Mouse (Mus musculus) liver, embryonic 14.5 days (tissue): ENCODE results near the gene Cfap77. TPM values are rescaled to one million over a fixed set of nuclear protein-coding genes. Genes with fewer than 3 reads are reported as not detected.
"Not testable (repeated sequence)": the region's sequence is repeated elsewhere in the genome, so short reads cannot be mapped to it uniquely, and the experiment has no call there.

ENCODE experiments used
- ATAC-seq: fragments of 200-750 bp; cut with Nextera tagmentation; 2 replicates; pipeline ENCODE4 v1.8.0; 2017; ENCODE audit warnings: moderate number of reproducible peaks, mild to moderate bottlenecking, moderate library complexity; ENCODE audit not compliant: insufficient read depth
- DNase-seq, 3 experiments: peaks; one replicate each; pipeline ENCODE4 v3.0.0-alpha.2; 2012 to 2013; ENCODE audit warnings: low read depth in 3 of 3, low spot score in 3 of 3
- H3K27ac ChIP-seq: fragments of 300-500 bp; sonication (generic); 2 replicates; pipeline ENCODE4 v1.5.1; 2014; ENCODE audit warnings: moderate library complexity, mild to moderate bottlenecking, control low read depth, inconsistent platforms
- H3K27me3 ChIP-seq: fragments of 300-500 bp; sonication (generic); 2 replicates; pipeline ENCODE4 v1.6.1; 2014; ENCODE audit warnings: mild to moderate bottlenecking, low read length, moderate library complexity; ENCODE audit not compliant: control insufficient read depth, insufficient read depth
- H3K36me3 ChIP-seq: fragments of 300-500 bp; sonication (generic); replicated peaks from 2 replicates; pipeline ENCODE4 v1.6.1; 2014; ENCODE audit warnings: low read depth; ENCODE audit not compliant: control insufficient read depth, insufficient read depth
- H3K4me1 ChIP-seq, 2 experiments: fragments of 200-500 bp in 1 of 2; fragments of 300-500 bp in 1 of 2; sonication (generic) in 1 of 2; replicated peaks; 2 replicates each; pipeline ENCODE4 v1.6.1; 2012 to 2014; ENCODE audit warnings: antibody characterized with exemption in 1 of 2, inconsistent platforms in 1 of 2, low read length in 1 of 2; ENCODE audit not compliant: control insufficient read depth in 2 of 2, insufficient read depth in 2 of 2
- H3K4me2 ChIP-seq: fragments of 300-500 bp; sonication (generic); 2 replicates; pipeline ENCODE4 v1.6.1; 2014; ENCODE audit warnings: low read depth, mild to moderate bottlenecking, control low read depth, moderate library complexity
- H3K4me3 ChIP-seq, 2 experiments: fragments of 200-500 bp in 1 of 2; fragments of 300-500 bp in 1 of 2; sonication (generic) in 1 of 2; 2 replicates each; pipeline ENCODE4 v1.5.1; 2012 to 2014; ENCODE audit warnings: low read depth in 2 of 2, low read length in 2 of 2, mild to moderate bottlenecking in 2 of 2, control low read depth in 1 of 2, inconsistent platforms in 1 of 2, moderate library complexity in 1 of 2; ENCODE audit not compliant: insufficient read depth in 1 of 2
- H3K9ac ChIP-seq: fragments of 300-500 bp; sonication (generic); replicated peaks from 2 replicates; pipeline ENCODE4 v1.6.1; 2014; ENCODE audit warnings: mild to moderate bottlenecking, control low read depth, moderate library complexity
- H3K9me3 ChIP-seq: fragments of 300-500 bp; sonication (generic); 2 replicates; pipeline ENCODE4 v1.6.1; 2016; ENCODE audit warnings: low read length, mixed read lengths; ENCODE audit not compliant: control insufficient read depth
- CTCF ChIP-seq: IDR thresholded peaks from 2 replicates; pipeline ENCODE4 v1.5.1; 2016; ENCODE audit warnings: antibody characterized with exemption, low read depth, control low read depth
- EP300 ChIP-seq: IDR thresholded peaks from 2 replicates; pipeline ENCODE4 v1.6.1; 2016; ENCODE audit warnings: antibody characterized with exemption, low read depth
- WGBS: fragments of 180-500 bp; shearing (Covaris S2); extraction: QIAGEN DNeasy Blood & Tissue Kit; methylation state at CpG from one replicate; pipeline ENCODE4 v1.1.7; 2014; ENCODE audit not compliant: insufficient replicate concordance; 5-methylcytosine and 5-hydroxymethylcytosine counted together
- polyA plus RNA-seq, 2 experiments: library from polyadenylated mRNA; depleted of rRNA in 1 of 2; stranded (reverse) in 1 of 2; unstranded in 1 of 2; fragments of >200 nt; fragmentation: Nextera tagmentation in 1 of 2; extraction: Ambion mirVana in 1 of 2; gene quantifications; 2 replicates each; pipeline versions ENCODE4 v1.2.1 to v1.2.3; 2012 to 2014

The Cfap77 gene
- polyA plus RNA-seq (2012; rRNA removed) (0.11 and 0.16 TPM in 2 replicates), polyA plus RNA-seq (2014; fragmentation: Nextera tagmentation; extraction: Ambion mirVana) (0.21 TPM in 1 of 2 replicates, not detected in the other)

- Histone ChIP-seq H3K9me3 (no peaks in the 10 kb centered on the region), H3K27me3 (peaks cover 17% of the 10 kb centered on the region), H3K4me3 (peak within 1 kb of the TSS; percentile 48 to 58), H3K27ac (no peak within 1 kb of the TSS), H3K36me3 (no peaks in the 10 kb centered on the region), H3K9ac (peak within 1 kb of the TSS; percentile 16; the same call in 1 of the 2 replicates), H3K4me2 (peak within 1 kb of the TSS; percentile 65), H3K4me1 (peaks cover 4% of the 10 kb centered on the region in 2 experiments; a peak in 3 of 4 replicates)
- DNase-seq = peak; percentile 45
- WGBS = under 1% methylated on average over 25 of the region's 25 CpGs
- TF ChIP-seq EP300 (no peak), CTCF (no peak)
- ATAC-seq = 0 out of 2 replicates have a peak, but pooled peaks have one; percentile 35
These were observed at the start of gene Cfap77 for GRCm38 (mm10) chr2:29054991-29055390. TSS of gene Cfap77 (minus strand) at chr2:29055066.

DNA sequence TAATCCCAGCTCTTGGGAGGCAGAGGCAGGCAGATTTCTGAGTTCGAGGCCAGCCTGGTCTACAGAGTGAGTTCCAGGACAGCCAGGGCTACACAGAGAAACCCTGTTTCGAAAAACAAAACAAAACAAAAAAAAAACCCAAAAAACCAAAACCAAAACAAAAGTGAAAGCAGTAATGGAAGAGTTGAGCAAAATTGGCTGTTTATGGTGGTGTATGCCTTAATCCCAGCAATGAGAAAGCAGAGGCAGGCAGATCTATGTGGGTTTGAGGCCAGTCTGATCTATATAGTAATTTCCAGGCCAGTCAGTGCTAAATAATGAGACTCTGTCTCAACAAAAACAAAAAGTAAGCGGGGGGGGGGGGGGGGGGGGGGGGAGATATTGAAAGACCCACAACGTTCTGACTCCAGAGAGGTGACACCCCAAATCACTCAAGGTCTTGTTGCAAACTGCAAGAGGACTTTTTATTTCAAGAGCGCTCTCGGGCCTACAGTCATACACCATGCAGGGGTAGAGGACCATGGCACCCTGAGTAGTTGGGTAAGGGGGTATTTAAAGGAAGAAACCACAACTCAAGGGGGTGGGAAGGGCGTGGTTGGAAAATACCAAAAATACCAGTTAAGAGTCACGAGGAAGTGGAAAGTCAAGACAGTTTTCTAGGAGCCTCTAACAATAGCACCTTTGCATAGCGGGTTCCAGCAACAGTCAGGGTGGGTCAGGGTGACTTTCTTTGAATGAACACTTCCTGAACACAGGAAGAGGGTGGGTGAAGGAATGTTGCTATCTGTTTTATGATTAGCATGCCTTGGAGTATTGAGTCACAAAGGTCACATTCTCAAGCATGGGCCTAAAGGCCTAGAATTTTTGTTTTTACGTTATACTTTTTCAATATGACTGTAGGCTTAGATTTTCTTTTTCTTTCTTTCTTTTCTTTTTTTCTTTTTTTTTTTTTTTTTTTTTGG is 47.8 kb upstream of the Cfap77 start:
- not testable (repeated sequence) for H3K4me2 ChIP-seq, DNase-seq, H3K4me3 ChIP-seq, H3K4me1 ChIP-seq, ATAC-seq, H3K27me3 ChIP-seq, H3K27ac ChIP-seq, H3K36me3 ChIP-seq, H3K9ac ChIP-seq, H3K9me3 ChIP-seq
- 54% methylated on average over 10 of the region's 10 CpGs for WGBS

GRCm38 (mm10) chr2:29100822-29101534 is 46.1 kb upstream of the Cfap77 start:
- H3K9ac ChIP-seq = no peak overlapping the region
- peak overlapping the region in 1 of 2 experiments; percentile 32; a peak in 1 of 4 replicates for H3K4me3 ChIP-seq
- peak overlapping the region; percentile 2 for H3K4me2 ChIP-seq
- H3K4me1 ChIP-seq = no peaks in the 10 kb centered on the region
- 45% methylated on average over 7 of the region's 7 CpGs for WGBS
- no peak for TF ChIP-seq CTCF
- TF ChIP-seq EP300 = no peak
- H3K36me3 ChIP-seq = no peaks in the 10 kb centered on the region
- H3K27ac ChIP-seq = no peak overlapping the region
- ATAC-seq (no peak), DNase-seq (no peak)
- no peaks in the 10 kb centered on the region for H3K9me3 ChIP-seq
- H3K27me3 ChIP-seq = no peaks in the 10 kb centered on the region

DNA sequence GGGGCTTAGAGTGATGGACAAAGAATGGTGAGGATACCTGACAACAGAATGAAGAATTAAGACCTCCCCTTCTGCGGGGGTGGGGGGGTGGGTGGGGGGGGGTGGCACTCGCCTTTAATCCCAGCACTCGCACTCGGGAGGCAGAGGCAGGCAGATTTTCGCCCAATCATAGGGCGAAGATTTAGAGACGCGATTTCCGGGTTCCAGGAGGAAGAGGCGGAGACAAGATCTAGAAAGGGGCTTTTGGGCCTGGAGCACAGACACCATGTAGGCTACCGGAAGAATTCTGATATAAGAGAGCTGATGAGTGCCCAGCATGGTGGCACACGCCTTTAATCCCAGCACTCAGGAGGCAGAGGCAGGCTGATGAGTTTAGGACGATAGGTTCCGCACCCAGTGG is 44.8 kb upstream of the Cfap77 start:
- Histone ChIP-seq H3K4me1 (no peaks in the 10 kb centered on the region), H3K9ac (no peak overlapping the region), H3K27me3 (no peaks in the 10 kb centered on the region), H3K27ac (no peak overlapping the region), H3K4me3 (no peak overlapping the region), H3K4me2 (no peak overlapping the region), H3K9me3 (no peaks in the 10 kb centered on the region), H3K36me3 (no peaks in the 10 kb centered on the region)
- DNase-seq (no peak), ATAC-seq (no peak)
- TF ChIP-seq CTCF (no peak), EP300 (no peak)
- WGBS = 72% methylated on average over 14 of the region's 14 CpGs

DNA sequence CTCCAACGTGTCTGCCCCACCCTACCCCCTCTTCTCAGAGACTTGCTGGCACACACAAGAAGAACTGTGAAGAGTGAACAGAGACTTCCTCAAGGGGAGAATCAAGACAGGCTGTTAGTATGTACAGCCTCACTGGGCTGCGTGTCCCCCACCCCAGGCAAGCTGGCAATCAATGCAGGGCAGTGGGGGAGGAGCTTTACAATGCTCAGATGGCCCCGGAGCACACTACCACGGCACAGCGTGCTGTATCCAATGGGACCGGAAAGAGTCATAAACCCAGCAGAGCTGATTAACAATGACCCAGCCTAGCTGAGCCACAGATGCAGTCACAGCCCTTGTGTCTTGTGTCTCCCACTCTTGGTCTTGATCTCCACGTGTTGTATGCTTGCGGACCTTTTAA is 43.9 kb upstream of the Cfap77 start:
- no peaks in the 10 kb centered on the region for H3K27me3 ChIP-seq
- no peak for DNase-seq
- no peak overlapping the region for H3K4me3 ChIP-seq
- H3K36me3 ChIP-seq = no peaks in the 10 kb centered on the region
- H3K9me3 ChIP-seq = no peaks in the 10 kb centered on the region
- 62% methylated on average over 8 of the region's 8 CpGs for WGBS
- no peak for ATAC-seq
- H3K4me1 ChIP-seq = no peaks in the 10 kb centered on the region
- TF ChIP-seq CTCF (no peak), EP300 (no peak)
- H3K4me2 ChIP-seq = no peak overlapping the region
- no peak overlapping the region for H3K27ac ChIP-seq
- H3K9ac ChIP-seq = no peak overlapping the region

- H3K27ac ChIP-seq, H3K4me1 ChIP-seq, H3K27me3 ChIP-seq, H3K9ac ChIP-seq, DNase-seq, ATAC-seq, H3K4me2 ChIP-seq, H3K36me3 ChIP-seq, H3K4me3 ChIP-seq, H3K9me3 ChIP-seq: not testable (repeated sequence)
- WGBS = 79% methylated on average over 4 of the region's 5 CpGs
These were observed 43.1 kb upstream of the Cfap77 start for GRCm38 (mm10) chr2:29097955-29098354.
